Mouse (Mus musculus) small intestine, adult 2 months (tissue): ENCODE results near the gene Ppp1r12a. TPM values are rescaled to one million over a fixed set of nuclear protein-coding genes. Genes with fewer than 3 reads are reported as not detected.
A peak's percentile ranks its signal among the peaks of the same experiment; 100 is the strongest.

Experiments used
- H3K27ac ChIP-seq: fragments of 200-500 bp; 2 replicates; pipeline ENCODE4 v1.5.1; 2012; ENCODE audit warnings: low read depth, low read length, control low read depth, inconsistent platforms; ENCODE audit not compliant: insufficient read depth
- H3K27me3 ChIP-seq: fragments of 200-500 bp; 2 replicates; pipeline ENCODE4 v1.6.1; 2012; ENCODE audit warnings: mild to moderate bottlenecking, moderate library complexity, low read length, inconsistent platforms; ENCODE audit not compliant: control insufficient read depth, insufficient read depth
- H3K36me3 ChIP-seq: fragments of 200-500 bp; 2 replicates; pipeline ENCODE4 v1.6.1; 2012; ENCODE audit warnings: mild to moderate bottlenecking, low read length, control low read depth, inconsistent platforms; ENCODE audit not compliant: control insufficient read depth, insufficient read depth
- H3K4me1 ChIP-seq: fragments of 200-500 bp; 2 replicates; pipeline ENCODE4 v1.6.1; 2012; ENCODE audit warnings: low read length, inconsistent platforms, mixed read lengths; ENCODE audit not compliant: control insufficient read depth, insufficient read depth, insufficient read length
- H3K4me3 ChIP-seq: fragments of 200-500 bp; 2 replicates; pipeline ENCODE4 v1.5.1; 2012; ENCODE audit warnings: low read depth, mild to moderate bottlenecking, control low read depth, inconsistent platforms, low read length, moderate library complexity
- CTCF ChIP-seq: fragments of 200-500 bp; IDR thresholded peaks from 2 replicates; pipeline ENCODE4 v1.5.1; 2012; ENCODE audit warnings: low read depth, mild to moderate bottlenecking, control low read depth, inconsistent platforms, low read length, moderate library complexity, mixed read lengths; ENCODE audit not compliant: insufficient replicate concordance, insufficient read length; ENCODE audit errors: extremely low read depth
- POLR2A ChIP-seq: fragments of 200-500 bp; IDR thresholded peaks from 2 replicates; pipeline ENCODE4 v1.6.1; 2012; ENCODE audit warnings: low read depth, mild to moderate bottlenecking, control low read depth, inconsistent platforms, low read length, moderate library complexity
- WGBS: fragments of 180-500 bp; shearing (Covaris S2); methylation state at CpG from one replicate; pipeline ENCODE4 v1.1.7; 2018; 5-methylcytosine and 5-hydroxymethylcytosine counted together
- polyA plus RNA-seq: library from polyadenylated mRNA; depleted of rRNA; stranded (reverse); fragments of >200 nt; gene quantifications from 2 replicates; pipeline ENCODE4 v1.2.3, GENCODE M21; 2012

The Ppp1r12a gene
- polyA plus RNA-seq, 1 experiment: 16.0 TPM

GRCm38 (mm10) chr10:108163021-108163410 lies 1.0 kb downstream of the Ppp1r12a start:
- Histone ChIP-seq H3K36me3 (peaks cover 2% of the 10 kb centered on the region; the same call in 1 of the 2 replicates), H3K4me3 (peak overlapping the region; percentile 91), H3K27me3 (no peaks in the 10 kb centered on the region), H3K4me1 (peaks cover 4% of the 10 kb centered on the region; the same call in 1 of the 2 replicates), H3K27ac (peak overlapping the region; percentile 95)
- WGBS: 0% methylated on average over 12 of the region's 12 CpGs
- TF ChIP-seq CTCF (no peak), POLR2A (no peak)

GRCm38 (mm10) chr10:108163451-108163850 lies 1.5 kb downstream of the Ppp1r12a start:
- WGBS: 3% methylated on average over 3 of the region's 3 CpGs
- H3K27ac ChIP-seq: peak overlapping the region; percentile 95

GRCm38 (mm10) chr10:108167823-108168222 lies 5.8 kb downstream of the Ppp1r12a start:
- H3K27ac ChIP-seq: no peak overlapping the region
- H3K4me1 ChIP-seq: peaks cover 11% of the 10 kb centered on the region
- no peak overlapping the region for H3K4me3 ChIP-seq
- no peak for TF ChIP-seq CTCF
- no peak for TF ChIP-seq POLR2A
- H3K27me3 ChIP-seq: no peaks in the 10 kb centered on the region
- WGBS: 59% methylated on average over 5 of the region's 5 CpGs
- peaks cover 2% of the 10 kb centered on the region; the same call in 1 of the 2 replicates for H3K36me3 ChIP-seq

More at GRCm38 (mm10) chr10:108163451-108163850, 1.5 kb downstream of the Ppp1r12a start:
- peak overlapping the region; percentile 91 for H3K4me3 ChIP-seq
- TF ChIP-seq CTCF (no peak), POLR2A (no peak)
- peaks cover 6% of the 10 kb centered on the region; the same call in 1 of the 2 replicates for H3K4me1 ChIP-seq
- H3K27me3 ChIP-seq: no peaks in the 10 kb centered on the region
- peaks cover 2% of the 10 kb centered on the region; the same call in 1 of the 2 replicates for H3K36me3 ChIP-seq

GRCm38 (mm10) chr10:108170818-108171217 lies 8.8 kb downstream of the Ppp1r12a start:
- WGBS: 38% methylated on average over 3 of the region's 3 CpGs
- no peaks in the 10 kb centered on the region for H3K36me3 ChIP-seq
- H3K27ac ChIP-seq: no peak overlapping the region
- peaks cover 12% of the 10 kb centered on the region for H3K4me1 ChIP-seq
- TF ChIP-seq POLR2A: no peak
- no peak for TF ChIP-seq CTCF
- no peak overlapping the region for H3K4me3 ChIP-seq
- H3K27me3 ChIP-seq: no peaks in the 10 kb centered on the region

GRCm38 (mm10) chr10:108171637-108172036 lies 9.6 kb downstream of the Ppp1r12a start:
- 68% methylated on average over 3 of the region's 3 CpGs for WGBS
- peaks cover 12% of the 10 kb centered on the region for H3K4me1 ChIP-seq
- no peaks in the 10 kb centered on the region for H3K36me3 ChIP-seq
- TF ChIP-seq CTCF (no peak), POLR2A (no peak)
- no peak overlapping the region for H3K4me3 ChIP-seq
- H3K27me3 ChIP-seq: no peaks in the 10 kb centered on the region
- H3K27ac ChIP-seq: no peak overlapping the region

DNA sequence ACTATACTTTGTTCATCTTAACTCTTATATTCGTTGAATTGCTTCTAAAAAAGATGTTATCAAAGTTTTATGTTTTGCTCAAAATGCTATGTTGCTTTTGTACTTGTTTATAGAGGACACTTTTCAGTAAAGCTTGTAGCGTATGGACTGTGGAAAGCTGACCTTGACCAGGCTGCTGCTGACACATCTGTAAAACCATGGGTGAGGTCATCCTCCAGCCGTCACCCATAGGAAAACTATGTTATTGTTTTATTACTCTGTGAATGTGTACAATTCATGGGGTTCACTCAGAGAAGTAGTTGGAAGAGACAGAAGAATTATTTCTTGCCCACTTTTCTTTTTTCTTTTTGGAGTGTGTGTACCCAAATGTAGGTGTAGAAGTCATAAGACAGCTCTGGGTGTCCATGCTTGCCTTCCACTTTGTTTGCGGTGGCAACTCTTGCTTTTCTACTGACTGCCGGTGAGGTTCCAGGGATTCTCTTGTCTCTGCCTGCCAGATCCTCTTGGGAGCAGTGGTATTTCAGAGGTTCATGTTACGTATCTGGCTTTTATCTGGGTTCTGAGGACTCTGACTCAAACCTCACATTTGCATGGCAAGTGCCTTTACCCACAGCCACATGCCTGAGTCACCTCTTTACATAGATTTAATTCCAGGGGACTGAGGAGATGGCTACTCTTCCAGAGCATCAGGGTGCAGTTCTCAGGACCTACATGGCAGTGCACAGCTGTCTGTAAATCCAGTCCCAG lies 11.0 kb downstream of the Ppp1r12a start:
- WGBS: 32% methylated on average over 6 of the region's 6 CpGs
- no peaks in the 10 kb centered on the region for H3K36me3 ChIP-seq

GRCm38 (mm10) chr10:108174107-108174506 lies 12.1 kb downstream of the Ppp1r12a start:
- no peaks in the 10 kb centered on the region for H3K27me3 ChIP-seq
- TF ChIP-seq POLR2A (no peak), CTCF (no peak)
- H3K27ac ChIP-seq: no peak overlapping the region
- H3K4me3 ChIP-seq: no peak overlapping the region
- no peaks in the 10 kb centered on the region for H3K36me3 ChIP-seq
- 42% methylated on average over 5 of the region's 5 CpGs for WGBS
- peaks cover 14% of the 10 kb centered on the region for H3K4me1 ChIP-seq

More for the DNA sequence above, 11.0 kb downstream of the Ppp1r12a start:
- Histone ChIP-seq H3K27me3 (no peaks in the 10 kb centered on the region), H3K27ac (peak overlapping the region; percentile 44), H3K4me1 (peaks cover 14% of the 10 kb centered on the region), H3K4me3 (no peak overlapping the region)
- TF ChIP-seq CTCF (no peak), POLR2A (no peak)

GRCm38 (mm10) chr10:108175885-108176284 lies 13.9 kb downstream of the Ppp1r12a start:
- WGBS: 48% methylated on average over 2 of the region's 2 CpGs
- Histone ChIP-seq H3K27me3 (no peaks in the 10 kb centered on the region), H3K27ac (no peak overlapping the region), H3K4me1 (peaks cover 13% of the 10 kb centered on the region), H3K36me3 (no peaks in the 10 kb centered on the region), H3K4me3 (no peak overlapping the region)
- no peak for TF ChIP-seq CTCF
